Mouse (Mus musculus): ENCODE results near the gene 1700016C15Rik. TPM values are rescaled to one million over a fixed set of nuclear protein-coding genes. Genes with fewer than 3 reads are reported as not detected.

The 1700016C15Rik gene
- polyA plus RNA-seq, 1 experiment from 2014 or later, result not detected

Other genes starting within 250 kb of the 1700016C15Rik start
- 59.0 and 67.7 TPM in 2 replicates for gene Adss, start 66.7 kb downstream of the 1700016C15Rik start, polyA plus RNA-seq (2014; fragmentation: Nextera tagmentation; extraction: Ambion mirVana)